Comparison of ENCODE assay signal across 15 mouse cellular contexts in the genomic region with DNA sequence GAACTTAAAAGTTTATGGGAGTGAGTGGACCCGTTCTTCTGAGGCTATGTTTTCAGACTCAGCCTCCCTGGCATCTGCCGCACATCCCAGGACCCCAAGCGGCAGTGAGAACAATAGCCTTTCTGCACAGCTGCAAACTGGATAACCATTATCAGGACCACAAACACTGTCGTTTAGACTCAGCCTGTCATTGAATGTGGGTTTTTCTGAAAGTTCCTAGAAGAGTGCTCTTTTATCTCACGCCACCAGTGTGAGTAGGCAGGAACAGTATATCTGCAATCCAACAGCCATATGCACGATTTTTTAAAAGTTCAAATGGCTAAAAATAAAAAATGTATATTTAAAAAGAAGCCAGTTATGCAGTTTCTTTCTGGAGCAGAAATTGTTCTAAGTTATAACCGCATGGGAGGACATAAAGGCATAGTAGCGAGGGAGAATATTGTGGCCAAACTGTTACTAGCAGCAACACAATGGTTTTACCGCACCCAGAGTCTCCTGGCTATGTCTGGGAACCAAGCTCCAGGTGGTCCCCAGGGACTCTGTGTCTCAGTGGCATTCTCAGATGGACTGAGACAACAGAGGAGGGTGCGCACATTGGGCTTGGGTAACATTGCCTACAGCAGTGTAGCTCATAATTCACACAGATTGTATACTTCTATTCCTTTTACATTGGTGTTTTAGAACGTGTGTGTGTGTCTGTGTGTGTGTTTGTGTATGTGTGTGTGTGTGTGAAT.
DNase-seq lines count a peak whose midpoint lies in the region; ATAC-seq and TF ChIP-seq lines count a peak whose summit lies in the region.
"Had no signal": no experiment of that assay in that cellular context is flagged by ENCODE, and none has a peak within 500 bp of the region (broad histone marks: within the 10 kb centered on the region; RNA-seq: fewer than 3 reads in every experiment).

No protein-coding gene starts in this region.

- peak; percentile 87 for TF ChIP-seq EP300 in liver, embryonic 14.5 days (IDR thresholded peaks at IDR 0.05; ENCODE audit: low read depth)

- no peaks in the 10 kb centered on the region for H3K36me3 ChIP-seq in heart, embryonic 12.5 days
- H3K36me3 ChIP-seq in G1E (replicated peaks), result no peaks in the 10 kb centered on the region
- no peaks in the 10 kb centered on the region for H3K36me3 ChIP-seq in liver, embryonic 14.5 days (replicated peaks; ENCODE audit: control insufficient read depth, insufficient read depth, low read depth)
- H3K36me3 ChIP-seq: embryonic facial prominence, embryonic 15.5 days had no signal

- no peak for TF ChIP-seq POLR2A in brain, embryonic 14.5 days (IDR thresholded peaks at IDR 0.05; ENCODE audit: borderline replicate concordance, extremely low read depth, insufficient read depth, insufficient read length, poor library complexity, severe bottlenecking)

- H3K9me3 ChIP-seq in heart, embryonic 12.5 days (replicated peaks), result no peaks in the 10 kb centered on the region
- peaks cover 18% of the 10 kb centered on the region for H3K9me3 ChIP-seq in G1E (replicated peaks)
- H3K9me3 ChIP-seq in liver, embryonic 14.5 days (ENCODE audit: control insufficient read depth, low read length), result no peaks in the 10 kb centered on the region
- H3K9me3 ChIP-seq: embryonic facial prominence, embryonic 15.5 days had no signal

- H3K4me1 ChIP-seq in heart, embryonic 12.5 days (replicated peaks), result no peaks in the 10 kb centered on the region
- peaks cover 30% of the 10 kb centered on the region for H3K4me1 ChIP-seq in G1E (ENCODE audit: insufficient read depth, low read depth, low read length)
- peaks cover 3 to 18% of the 10 kb centered on the region in 2 experiments; a peak in 2 of 4 replicates for H3K4me1 ChIP-seq in liver, embryonic 14.5 days (replicated peaks; ENCODE audit: control insufficient read depth in 2 of 2, insufficient read depth in 2 of 2, low read length in 1 of 2)
- H3K4me1 ChIP-seq: embryonic facial prominence, embryonic 15.5 days had no signal

- TF ChIP-seq CTCF in G1E (IDR thresholded peaks at IDR 0.05; ENCODE audit: low read depth, low read length), result no peak
- TF ChIP-seq CTCF in brain, embryonic 14.5 days (IDR thresholded peaks at IDR 0.05; ENCODE audit: borderline replicate concordance, extremely low read depth, insufficient read depth, insufficient read length), result no peak
- TF ChIP-seq CTCF in liver, embryonic 14.5 days (IDR thresholded peaks at IDR 0.05; ENCODE audit: low read depth), result 0 out of 2 replicates have a peak, but pooled peaks have one; percentile 2

- peak; percentile 80 for ATAC-seq in heart, embryonic 12.5 days (ENCODE audit: insufficient number of reproducible peaks, low FRiP score)
- peak; percentile 87 for ATAC-seq in G1E (ENCODE audit: extremely low read depth, insufficient number of reproducible peaks, low FRiP score, poor library complexity, severe bottlenecking)
- ATAC-seq in liver, embryonic 14.5 days (ENCODE audit: insufficient read depth), result peak; percentile 93

- H3K4me3 ChIP-seq in heart, embryonic 12.5 days, result no peak overlapping the region
- H3K4me3 ChIP-seq in G1E (ENCODE audit: low read depth, low read length), result peak overlapping the region; percentile 47; the same call in 1 of the 2 replicates
- H3K4me3 ChIP-seq in liver, embryonic 14.5 days (ENCODE audit: insufficient read depth in 1 of 2, low read depth in 2 of 2, low read length in 2 of 2), result no peak overlapping the region
- H3K4me3 ChIP-seq: embryonic facial prominence, embryonic 15.5 days had no signal

- H3K27me3 ChIP-seq in heart, embryonic 12.5 days (replicated peaks), result no peaks in the 10 kb centered on the region
- no peaks in the 10 kb centered on the region for H3K27me3 ChIP-seq in G1E (ENCODE audit: insufficient read depth, low read length)
- H3K27me3 ChIP-seq in liver, embryonic 14.5 days (ENCODE audit: control insufficient read depth, insufficient read depth, low read length), result no peaks in the 10 kb centered on the region
- H3K27me3 ChIP-seq: CH12.LX; embryonic facial prominence, embryonic 15.5 days had no signal

- no peak overlapping the region for H3K27ac ChIP-seq in heart, embryonic 12.5 days (ENCODE audit: poor library complexity, severe bottlenecking)
- no peak overlapping the region; the same call in 1 of the 2 replicates for H3K27ac ChIP-seq in liver, embryonic 14.5 days
- H3K27ac ChIP-seq: embryonic facial prominence, embryonic 15.5 days had no signal

- WGBS in heart, embryonic 12.5 days, result 59% methylated on average over 11 of the region's 11 CpGs
- 21% methylated on average over 11 of the region's 11 CpGs for WGBS in liver, embryonic 14.5 days (ENCODE audit: insufficient replicate concordance)

- H3K9ac ChIP-seq in heart, embryonic 12.5 days, result no peak overlapping the region
- H3K9ac ChIP-seq in liver, embryonic 14.5 days (replicated peaks), result no peak overlapping the region
- H3K9ac ChIP-seq: embryonic facial prominence, embryonic 15.5 days; lung, embryonic 14.5 days had no signal

- no peak overlapping the region for H3K4me2 ChIP-seq in heart, embryonic 12.5 days
- H3K4me2 ChIP-seq in liver, embryonic 14.5 days (ENCODE audit: low read depth), result peak overlapping the region; percentile 47
- H3K4me2 ChIP-seq: embryonic facial prominence, embryonic 15.5 days; lung, embryonic 14.5 days had no signal

- DNase-seq in heart, adult 11 months, result no peak
- DNase-seq in G1E (ENCODE audit: low spot score), result peak; percentile 40
- peak; percentile 30 for DNase-seq in brain, embryonic 14.5 days (ENCODE audit: low read depth)
- DNase-seq in liver, embryonic 14.5 days (ENCODE audit: low read depth in 3 of 3, low spot score in 3 of 3), result peak; percentile 67 to 72 (median 69)
- DNase-seq in adrenal gland, postnatal 25 days, result no peak
- DNase-seq in lung, postnatal 25 days (ENCODE audit: low spot score), result no peak
- DNase-seq in cerebellum, adult 9-10 months, result no peak
- DNase-seq: adrenal gland, postnatal 14 days; cerebellum, adult 8-10 months; kidney, postnatal 10 days; lung, embryonic 14.5 days; spleen, adult 18-20 months had no signal

Comparison
In these comparisons a context has a peak if more than half of its experiments do, and no peak if none do; other contexts are left out.
1. DNase-seq: peak in G1E (single experiment), brain, embryonic 14.5 days (single experiment) and liver, embryonic 14.5 days (3 of 3); none in heart, adult 11 months (single experiment), adrenal gland, postnatal 25 days (single experiment), lung, postnatal 25 days (single experiment) and cerebellum, adult 9-10 months (single experiment).
2. Peak in every context shown above with its lines, with median percentiles within 50 percentile points of each other: ATAC-seq.